Mouse (Mus musculus) neural tube, embryonic 14.5 days (tissue): ENCODE data around the gene 4930562C15Rik. TPM values are rescaled to one million over a fixed set of nuclear protein-coding genes. Genes with fewer than 3 reads are reported as not detected.

ENCODE experiments used
- ATAC-seq: fragments of 200-750 bp; cut with Nextera tagmentation; 2 replicates; pipeline ENCODE4 v1.8.0; 2017; ENCODE audit warnings: low read depth, mild to moderate bottlenecking, moderate TSS enrichment, moderate library complexity
- H3K27ac ChIP-seq: fragments of 300-500 bp; sonication (generic); 2 replicates; pipeline ENCODE4 v1.5.1; 2014; ENCODE audit warnings: low read depth, mild to moderate bottlenecking, control low read depth, low read length, moderate library complexity, mixed read lengths
- H3K27me3 ChIP-seq: fragments of 300-500 bp; sonication (generic); 2 replicates; pipeline ENCODE4 v1.6.1; 2014; ENCODE audit warnings: low read length; ENCODE audit not compliant: control insufficient read depth, insufficient read depth
- H3K36me3 ChIP-seq: fragments of 300-500 bp; sonication (generic); 2 replicates; pipeline ENCODE4 v1.6.1; 2014; ENCODE audit warnings: low read length, mixed read lengths; ENCODE audit not compliant: control insufficient read depth, insufficient read depth
- H3K4me1 ChIP-seq: fragments of 300-500 bp; sonication (generic); 2 replicates; pipeline ENCODE4 v1.6.1; 2014; ENCODE audit warnings: low read length; ENCODE audit not compliant: control insufficient read depth, insufficient read depth
- H3K4me2 ChIP-seq: fragments of 300-500 bp; sonication (generic); 2 replicates; pipeline ENCODE4 v1.6.1; 2014; ENCODE audit warnings: mild to moderate bottlenecking, low read depth, low read length, control low read depth
- H3K4me3 ChIP-seq: fragments of 300-500 bp; sonication (generic); 2 replicates; pipeline ENCODE4 v1.5.1; 2014; ENCODE audit warnings: low read depth, low read length, control low read depth, mixed read lengths
- H3K9ac ChIP-seq: fragments of 300-500 bp; sonication (generic); replicated peaks from 2 replicates; pipeline ENCODE4 v1.6.1; 2014; ENCODE audit warnings: low read depth, mild to moderate bottlenecking, control low read depth, low read length, mixed read lengths
- H3K9me3 ChIP-seq: fragments of 300-500 bp; sonication (generic); 2 replicates; pipeline ENCODE4 v1.6.1; 2016; ENCODE audit warnings: low read length; ENCODE audit not compliant: control insufficient read depth
- WGBS: fragments of 180-500 bp; shearing (Covaris S2); extraction: QIAGEN DNeasy Blood & Tissue Kit; methylation state at CpG from one replicate; pipeline ENCODE4 v1.1.7; 2014; 5-methylcytosine and 5-hydroxymethylcytosine counted together
- polyA plus RNA-seq: library from polyadenylated mRNA; unstranded; fragments of >200 nt; fragmentation: Nextera tagmentation; extraction: Ambion mirVana; gene quantifications from 2 replicates; pipeline ENCODE4 v1.2.1, GENCODE M21; 2014

Gene 4930562C15Rik
- polyA plus RNA-seq, 1 experiment from 2014 or later: 0.86 TPM

DNA sequence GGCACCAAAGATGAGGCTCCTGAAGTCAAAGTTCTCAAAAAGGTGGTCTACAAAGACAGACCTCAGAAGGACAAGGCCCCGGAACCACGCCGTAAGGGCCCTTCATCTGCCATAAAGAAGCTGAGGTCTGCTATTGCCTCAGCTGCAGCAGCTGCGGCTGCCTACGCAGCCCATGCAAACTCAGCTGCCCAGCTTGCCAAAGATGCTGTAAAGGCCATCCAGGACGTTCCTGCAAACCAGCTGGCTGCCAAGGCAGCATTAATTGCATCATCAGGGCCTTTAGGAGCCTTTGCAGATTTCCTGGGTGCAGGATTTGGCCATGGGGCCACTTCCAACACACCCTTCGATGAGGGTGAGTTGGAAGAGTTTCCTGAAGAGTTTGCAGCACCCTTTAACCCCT is 15.1 kb downstream of the 4930562C15Rik start:
- H3K9ac ChIP-seq: no peak overlapping the region
- no peaks in the 10 kb centered on the region for H3K36me3 ChIP-seq
- WGBS: 66% methylated on average over 7 of the region's 7 CpGs

DNA sequence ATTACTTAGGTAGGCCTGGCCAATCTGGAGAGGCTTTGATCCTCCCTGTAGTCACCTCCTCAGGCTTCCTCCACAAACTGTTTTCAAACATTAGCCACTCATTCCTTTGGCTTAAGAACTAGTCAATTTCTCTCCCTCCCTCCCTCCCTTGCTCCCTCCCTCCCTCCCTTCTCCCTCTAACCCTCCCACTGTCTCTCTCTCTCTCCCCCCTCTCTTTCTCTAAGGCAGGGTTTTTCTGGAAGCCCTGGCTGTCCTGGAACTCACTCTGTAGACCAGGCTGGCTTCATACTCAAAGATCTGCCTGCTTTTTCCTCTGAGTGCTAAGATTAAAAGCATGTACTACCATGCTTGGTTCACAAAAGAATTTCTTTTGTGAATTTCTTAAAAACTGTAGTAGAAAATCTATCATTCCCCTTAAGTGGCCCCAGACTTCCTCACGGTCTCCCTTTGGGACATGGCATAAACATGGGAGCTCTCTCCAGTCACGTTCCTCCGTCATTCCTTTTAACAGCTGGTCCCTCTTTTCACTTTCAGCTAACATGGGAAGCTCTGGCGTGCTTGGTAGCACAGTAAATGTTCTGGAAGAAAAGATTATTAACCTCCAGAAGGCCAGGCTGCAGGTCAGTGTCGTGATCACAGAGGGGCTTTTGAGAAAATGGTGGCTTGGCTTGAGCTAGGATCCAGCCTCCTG is 15.9 kb downstream of the 4930562C15Rik start:
- H3K9ac ChIP-seq: no peak overlapping the region
- no peak overlapping the region for H3K27ac ChIP-seq
- no peak for ATAC-seq
- H3K4me1 ChIP-seq: no peaks in the 10 kb centered on the region
- H3K9me3 ChIP-seq: no peaks in the 10 kb centered on the region
- H3K4me2 ChIP-seq: no peak overlapping the region
- no peaks in the 10 kb centered on the region for H3K36me3 ChIP-seq
- no peak overlapping the region for H3K4me3 ChIP-seq
- 58% methylated on average over 5 of the region's 5 CpGs for WGBS
- H3K27me3 ChIP-seq: no peaks in the 10 kb centered on the region

More for the DNA sequence above, 15.1 kb downstream of the 4930562C15Rik start:
- no peak overlapping the region for H3K4me2 ChIP-seq
- no peak overlapping the region for H3K4me3 ChIP-seq
- H3K27ac ChIP-seq: no peak overlapping the region
- H3K4me1 ChIP-seq: no peaks in the 10 kb centered on the region
- no peak for ATAC-seq
- H3K27me3 ChIP-seq: no peaks in the 10 kb centered on the region
- H3K9me3 ChIP-seq: no peaks in the 10 kb centered on the region

DNA sequence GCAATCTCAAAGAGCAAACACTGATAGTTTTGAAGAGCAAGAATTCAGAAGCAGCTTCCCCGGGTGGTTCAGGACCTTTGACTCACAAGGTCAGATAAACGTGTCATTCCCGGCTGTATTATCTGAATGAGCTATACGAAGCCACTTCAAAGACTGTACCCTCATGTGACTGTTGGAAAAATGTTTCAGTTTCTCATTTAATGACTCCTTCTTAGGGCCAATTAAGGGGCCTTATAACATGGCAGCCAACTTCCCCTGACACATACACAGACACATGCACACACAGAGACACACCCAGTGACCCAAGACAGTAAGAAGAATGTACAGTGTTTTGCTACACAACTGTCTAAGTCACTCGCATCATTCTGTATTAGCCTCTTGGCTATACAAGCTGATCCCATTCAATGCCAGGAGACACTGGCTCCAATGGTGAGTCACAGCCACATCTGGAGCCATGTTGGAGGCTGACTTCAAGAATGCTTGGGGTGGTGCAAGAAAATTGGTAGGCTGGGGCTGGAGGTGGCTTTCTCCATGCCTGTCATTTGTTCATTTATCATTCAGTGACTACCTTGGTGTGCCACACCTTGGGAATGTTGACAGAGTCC is 19.9 kb downstream of the 4930562C15Rik start:
- ATAC-seq: no peak
- no peak overlapping the region for H3K27ac ChIP-seq
- WGBS: 80% methylated on average over 5 of the region's 5 CpGs
- no peak overlapping the region for H3K4me2 ChIP-seq
- no peaks in the 10 kb centered on the region for H3K4me1 ChIP-seq
- no peaks in the 10 kb centered on the region for H3K36me3 ChIP-seq
- H3K9ac ChIP-seq: no peak overlapping the region
- H3K27me3 ChIP-seq: no peaks in the 10 kb centered on the region
- H3K9me3 ChIP-seq: no peaks in the 10 kb centered on the region
- no peak overlapping the region for H3K4me3 ChIP-seq

GRCm38 (mm10) chr16:4861392-4861791 is 26.2 kb downstream of the 4930562C15Rik start:
- Histone ChIP-seq H3K4me3 (no peak overlapping the region), H3K36me3 (no peaks in the 10 kb centered on the region), H3K9ac (no peak overlapping the region), H3K9me3 (no peaks in the 10 kb centered on the region), H3K4me1 (no peaks in the 10 kb centered on the region), H3K4me2 (no peak overlapping the region), H3K27ac (no peak overlapping the region), H3K27me3 (no peaks in the 10 kb centered on the region)
- WGBS: 49% methylated on average over 10 of the region's 10 CpGs
- no peak for ATAC-seq

GRCm38 (mm10) chr16:4862863-4863483 is 27.8 kb downstream of the 4930562C15Rik start:
- WGBS: 56% methylated on average over 9 of the region's 9 CpGs

GRCm38 (mm10) chr16:4863742-4864141 is 28.5 kb downstream of the 4930562C15Rik start:
- no peak for ATAC-seq
- H3K4me2 ChIP-seq: no peak overlapping the region
- H3K9me3 ChIP-seq: no peaks in the 10 kb centered on the region
- 94% methylated on average over 8 of the region's 8 CpGs for WGBS
- no peaks in the 10 kb centered on the region for H3K36me3 ChIP-seq
- no peak overlapping the region for H3K27ac ChIP-seq
- no peak overlapping the region for H3K9ac ChIP-seq
- H3K27me3 ChIP-seq: no peaks in the 10 kb centered on the region
- H3K4me1 ChIP-seq: no peaks in the 10 kb centered on the region
- H3K4me3 ChIP-seq: no peak overlapping the region

More at GRCm38 (mm10) chr16:4862863-4863483, 27.8 kb downstream of the 4930562C15Rik start:
- Histone ChIP-seq H3K27me3 (no peaks in the 10 kb centered on the region), H3K4me3 (no peak overlapping the region), H3K27ac (no peak overlapping the region), H3K9me3 (no peaks in the 10 kb centered on the region), H3K9ac (no peak overlapping the region), H3K4me2 (no peak overlapping the region), H3K36me3 (no peaks in the 10 kb centered on the region), H3K4me1 (no peaks in the 10 kb centered on the region)
- peak; percentile 75; the same call in 1 of the 2 replicates for ATAC-seq

- H3K4me1 ChIP-seq: no peaks in the 10 kb centered on the region
- no peak overlapping the region for H3K27ac ChIP-seq
- H3K4me2 ChIP-seq: no peak overlapping the region
- H3K4me3 ChIP-seq: no peak overlapping the region
- no peaks in the 10 kb centered on the region for H3K27me3 ChIP-seq
- no peak for ATAC-seq
- H3K36me3 ChIP-seq: no peaks in the 10 kb centered on the region
- no peak overlapping the region for H3K9ac ChIP-seq
- 70% methylated on average over 7 of the region's 7 CpGs for WGBS
- no peaks in the 10 kb centered on the region for H3K9me3 ChIP-seq
These were observed 31.0 kb downstream of the 4930562C15Rik start for GRCm38 (mm10) chr16:4866101-4866695.

- no peak overlapping the region for H3K4me3 ChIP-seq
These were observed 35.3 kb downstream of the 4930562C15Rik start for GRCm38 (mm10) chr16:4870490-4870889.

DNA sequence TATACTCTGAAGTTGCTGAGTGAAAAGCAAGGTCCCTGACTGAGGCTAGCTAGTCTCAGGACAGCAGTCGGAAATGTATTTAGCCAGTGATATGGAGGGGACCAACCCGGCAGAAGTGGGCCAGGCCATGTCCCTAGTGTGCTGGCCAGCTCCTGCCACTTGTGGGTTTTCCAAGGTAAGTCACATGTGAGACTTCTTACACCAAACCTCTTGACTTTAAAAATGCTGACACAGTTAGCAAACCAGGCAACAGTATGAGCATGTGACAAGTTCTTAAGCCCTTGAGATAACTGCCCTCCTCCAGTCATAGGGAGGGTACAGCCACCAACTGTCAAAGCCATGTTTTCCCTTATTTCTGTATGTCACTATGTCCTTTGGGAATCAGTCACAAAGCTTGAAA is 36.7 kb downstream of the 4930562C15Rik start:
- H3K9ac ChIP-seq: no peak overlapping the region
- H3K4me2 ChIP-seq: no peak overlapping the region
- H3K36me3 ChIP-seq: peaks cover 13% of the 10 kb centered on the region; the same call in 1 of the 2 replicates
- no peak for ATAC-seq
- no peaks in the 10 kb centered on the region for H3K27me3 ChIP-seq
- no peak overlapping the region for H3K27ac ChIP-seq
- H3K4me1 ChIP-seq: peaks cover 9% of the 10 kb centered on the region; the same call in 1 of the 2 replicates
- no peak overlapping the region for H3K4me3 ChIP-seq
- 86% methylated on average over 2 of the region's 2 CpGs for WGBS
- no peaks in the 10 kb centered on the region for H3K9me3 ChIP-seq

More at GRCm38 (mm10) chr16:4870490-4870889, 35.3 kb downstream of the 4930562C15Rik start:
- Histone ChIP-seq H3K9me3 (no peaks in the 10 kb centered on the region), H3K36me3 (peaks cover 6% of the 10 kb centered on the region; the same call in 1 of the 2 replicates), H3K27me3 (no peaks in the 10 kb centered on the region), H3K4me1 (no peaks in the 10 kb centered on the region), H3K27ac (no peak overlapping the region), H3K9ac (no peak overlapping the region), H3K4me2 (no peak overlapping the region)
- no peak for ATAC-seq
- WGBS: 96% methylated on average over 5 of the region's 5 CpGs
